ENCODE assay signal across 8 mouse cellular contexts in genomic region chr5:135369787-135370654, GRCm38 (mm10). TPM values are rescaled to one million over a fixed set of nuclear protein-coding genes. Genes with fewer than 3 reads are reported as not detected.
DNase-seq lines count a peak whose midpoint lies in the region; ATAC-seq and TF ChIP-seq lines count a peak whose summit lies in the region.

TSS of gene Nsun5 (plus strand) at chr5:135369953.

- under 1% methylated on average over 62 of the region's 64 CpGs for whole genome bisulfite sequencing in forebrain, embryonic 16.5 days
- WGBS in lung, embryonic 14.5 days, result under 1% methylated on average over 64 of the region's 64 CpGs
- WGBS in olfactory bulb, adult 2 months, result under 1% methylated on average over 64 of the region's 64 CpGs
- WGBS in thymus, adult 2 months, result under 1% methylated on average over 64 of the region's 64 CpGs

- H3K27me3 ChIP-seq in forebrain, embryonic 16.5 days (replicated peaks; ENCODE audit: control insufficient read depth, insufficient read depth, low read length), result no peaks in the 10 kb centered on the region
- H3K27me3 ChIP-seq in lung, embryonic 14.5 days (ENCODE audit: insufficient read depth, low read length), result no peaks in the 10 kb centered on the region
- no peaks in the 10 kb centered on the region for H3K27me3 ChIP-seq in thymus, adult 2 months (ENCODE audit: control insufficient read depth, insufficient read depth, low read length)

- TF ChIP-seq POLR2A in olfactory bulb, adult 2 months (IDR thresholded peaks at IDR 0.05; ENCODE audit: insufficient read depth, low read depth, low read length), result peak; percentile 79
- TF ChIP-seq POLR2A in thymus, adult 2 months (IDR thresholded peaks at IDR 0.05; ENCODE audit: control insufficient read depth, extremely low read depth, insufficient read depth, low read length, poor library complexity), result peak; percentile 46; the same call in 1 of the 2 replicates

- DNase-seq in ES-E14 (ENCODE audit: low read depth, low spot score), result peak; percentile 96
- DNase-seq in cerebellum, adult 11-12 months, result peak; percentile 92
- DNase-seq in heart, postnatal 36 days, result peak; percentile 94 to 99
- peak; percentile 92 to 95 for DNase-seq in layer of hippocampus, adult 2 months (ENCODE audit: low spot score in 2 of 2)
- DNase-seq in lung, embryonic 14.5 days, result peak; percentile 100
- DNase-seq in thymus, adult 2 months, result peak; percentile 94

- H3K9me3 ChIP-seq in ES-E14 (ENCODE audit: control insufficient read depth, insufficient read depth, low read depth, low read length), result no peaks in the 10 kb centered on the region
- no peaks in the 10 kb centered on the region for H3K9me3 ChIP-seq in forebrain, embryonic 16.5 days (ENCODE audit: control insufficient read depth, low read length)
- H3K9me3 ChIP-seq in lung, embryonic 14.5 days (ENCODE audit: low read depth, low read length), result no peaks in the 10 kb centered on the region

- intact Hi-C loops in heart, postnatal 36 days (cut with DNase I), result no loop called here

- in situ Hi-C loops in ES-E14 (cut with MboI; ENCODE audit: low sequenced_read_pairs in 2 of 2, unreplicated experiment in 2 of 2), result no loop called here

- H3K27ac ChIP-seq in ES-E14 (ENCODE audit: insufficient read depth, low read depth, low read length, poor library complexity, severe bottlenecking), result peak within 1 kb of the TSS; percentile 65
- H3K27ac ChIP-seq in forebrain, embryonic 16.5 days (ENCODE audit: low read length), result peak within 1 kb of the TSS; percentile 78
- H3K27ac ChIP-seq in layer of hippocampus, adult 2 months, result peak within 1 kb of the TSS; percentile 93
- peak within 1 kb of the TSS; percentile 63 for H3K27ac ChIP-seq in lung, embryonic 14.5 days (ENCODE audit: low read depth)
- peak within 1 kb of the TSS; percentile 72; the same call in 1 of the 2 replicates for H3K27ac ChIP-seq in olfactory bulb, adult 2 months (ENCODE audit: insufficient read depth, low read depth, low read length)
- peak within 1 kb of the TSS; percentile 66; the same call in 1 of the 2 replicates for H3K27ac ChIP-seq in thymus, adult 2 months (ENCODE audit: control insufficient read depth, insufficient read depth, low read length)

- H3K36me3 ChIP-seq in ES-E14 (ENCODE audit: control insufficient read depth, insufficient read depth, low read length, poor library complexity, severe bottlenecking), result peaks cover 14% of the 10 kb centered on the region
- peaks cover 24% of the 10 kb centered on the region for H3K36me3 ChIP-seq in forebrain, embryonic 16.5 days (ENCODE audit: control insufficient read depth, insufficient read depth)
- peaks cover 36% of the 10 kb centered on the region for H3K36me3 ChIP-seq in lung, embryonic 14.5 days (ENCODE audit: insufficient read depth)
- H3K36me3 ChIP-seq in thymus, adult 2 months (ENCODE audit: control insufficient read depth, insufficient read depth, low read length), result peaks cover 19% of the 10 kb centered on the region

- H3K4me3 ChIP-seq in ES-E14 (ENCODE audit: insufficient read depth in 1 of 2, low read depth in 1 of 2, low read length in 2 of 2, poor library complexity in 1 of 2, severe bottlenecking in 1 of 2), result peak within 1 kb of the TSS; percentile 97 to 99
- peak within 1 kb of the TSS; percentile 74 for H3K4me3 ChIP-seq in forebrain, embryonic 16.5 days (replicated peaks; ENCODE audit: low read length)
- H3K4me3 ChIP-seq in layer of hippocampus, adult 2 months, result peak within 1 kb of the TSS; percentile 95
- H3K4me3 ChIP-seq in lung, embryonic 14.5 days (ENCODE audit: low read depth, low read length), result peak within 1 kb of the TSS; percentile 92
- peak within 1 kb of the TSS; percentile 94 for H3K4me3 ChIP-seq in olfactory bulb, adult 2 months (ENCODE audit: insufficient read depth, low read depth, low read length)
- H3K4me3 ChIP-seq in thymus, adult 2 months (ENCODE audit: control insufficient read depth, insufficient read depth, low read length), result peak within 1 kb of the TSS; percentile 66

- ATAC-seq in forebrain, embryonic 16.5 days, result peak; percentile 77
- peak; percentile 77 for ATAC-seq in lung, embryonic 14.5 days (ENCODE audit: insufficient read depth)

- peak within 1 kb of the TSS; percentile 95 for H3K9ac ChIP-seq in ES-E14 (ENCODE audit: insufficient read depth, low read depth, low read length, poor library complexity, severe bottlenecking)
- peak within 1 kb of the TSS; percentile 79 for H3K9ac ChIP-seq in forebrain, embryonic 16.5 days (replicated peaks; ENCODE audit: low read depth, low read length)
- H3K9ac ChIP-seq in lung, embryonic 14.5 days, result peak within 1 kb of the TSS; percentile 83

- TF ChIP-seq CTCF in layer of hippocampus, adult 2 months (conservative IDR thresholded peaks at IDR 0.05), result no peak
- no peak for TF ChIP-seq CTCF in lung, embryonic 14.5 days (IDR thresholded peaks at IDR 0.05; ENCODE audit: low read depth)
- no peak for TF ChIP-seq CTCF in olfactory bulb, adult 2 months (IDR thresholded peaks at IDR 0.05; ENCODE audit: insufficient read depth, low read depth, low read length)
- TF ChIP-seq CTCF in thymus, adult 2 months (IDR thresholded peaks at IDR 0.05; ENCODE audit: borderline replicate concordance, control insufficient read depth, extremely low read depth, insufficient read depth, low read length, poor library complexity), result 0 out of 2 replicates have a peak, but pooled peaks have one; percentile 26

- H3K4me1 ChIP-seq in ES-E14 (ENCODE audit: control insufficient read depth in 2 of 2, insufficient read depth in 2 of 2, low read length in 2 of 2, poor library complexity in 1 of 2), result peaks cover 0 to 4% of the 10 kb centered on the region in 2 experiments; a peak in 1 of 4 replicates
- peaks cover 14% of the 10 kb centered on the region for H3K4me1 ChIP-seq in forebrain, embryonic 16.5 days (replicated peaks; ENCODE audit: control insufficient read depth, insufficient read depth, low read length)
- 0 out of 2 replicates have a peak, but pooled peaks cover 5% of the 10 kb centered on the region for H3K4me1 ChIP-seq in lung, embryonic 14.5 days (ENCODE audit: insufficient read depth)
- H3K4me1 ChIP-seq in olfactory bulb, adult 2 months (ENCODE audit: control insufficient read depth, insufficient read depth, low read length), result peaks cover 12% of the 10 kb centered on the region
- H3K4me1 ChIP-seq in thymus, adult 2 months (replicated peaks; ENCODE audit: control insufficient read depth, insufficient read depth, low read length), result peaks cover 7% of the 10 kb centered on the region; the same call in 1 of the 2 replicates

- H3K4me2 ChIP-seq in forebrain, embryonic 16.5 days (ENCODE audit: low read length), result peak within 1 kb of the TSS; percentile 82
- peak within 1 kb of the TSS; percentile 86 for H3K4me2 ChIP-seq in lung, embryonic 14.5 days

TF ChIP-seq in ES-E14, 5 proteins besides CTCF, POLR2A, EP300 and RAD21:
- TF ChIP-seq HCFC1 (IDR thresholded peaks at IDR 0.05; ENCODE audit: borderline replicate concordance, insufficient read depth, low read length), result peak; percentile 71
- no peak for TF ChIP-seq MAFK (IDR thresholded peaks at IDR 0.05; ENCODE audit: insufficient read depth, low read depth, low read length)

RNA-seq across cellular contexts. Expression of gene Nsun5, which starts in this region (rescaled TPM):
- total RNA-seq in ES-E14 (2012; rRNA removed), result 40.2 and 54.5 TPM in 2 replicates
- polyA plus RNA-seq in forebrain, embryonic 16.5 days (2015; fragmentation: Nextera tagmentation; extraction: Ambion mirVana), result 38.0 and 41.8 TPM in 2 replicates
- total RNA-seq in heart, postnatal 36 days (2021), result 10 to 100 TPM; 13.0 to 17.8 TPM
- total RNA-seq in layer of hippocampus, adult 2 months (2021), result 10 to 100 TPM; 21.7 to 30.1 TPM
- polyA plus RNA-seq in lung, embryonic 14.5 days (2014; fragmentation: Nextera tagmentation; extraction: Ambion mirVana), result 26.7 and 30.7 TPM in 2 replicates
- not detected in 2 replicates for polyA plus RNA-seq in olfactory bulb, adult 2 months (2012; ENCODE audit: insufficient read depth, insufficient read length, low replicate concordance, missing spikeins)
- 65.6 and 74.4 TPM in 2 replicates for polyA plus RNA-seq in thymus, adult 2 months (2012; rRNA removed)

Comparison
In these comparisons a context has a peak if more than half of its experiments do, and no peak if none do; other contexts are left out.
1. Peak in every context shown above with its lines: DNase-seq, ATAC-seq, H3K4me3 ChIP-seq and H3K27ac ChIP-seq.
2. RNA of gene Nsun5 (polyA plus RNA-seq): 65.6 to 74.4 TPM in thymus, adult 2 months, 38.0 to 41.8 TPM in forebrain, embryonic 16.5 days and 26.7 to 30.7 TPM in lung, embryonic 14.5 days; not detected in olfactory bulb, adult 2 months; every median in the first group is over 10 times any median in the second.